Mouse (Mus musculus): ENCODE data around the gene Gpkow.
"Not testable (repeated sequence)": the region's sequence is repeated elsewhere in the genome, so short reads cannot be mapped to it uniquely, and the experiment has no call there.

Gpkow gene

DNA sequence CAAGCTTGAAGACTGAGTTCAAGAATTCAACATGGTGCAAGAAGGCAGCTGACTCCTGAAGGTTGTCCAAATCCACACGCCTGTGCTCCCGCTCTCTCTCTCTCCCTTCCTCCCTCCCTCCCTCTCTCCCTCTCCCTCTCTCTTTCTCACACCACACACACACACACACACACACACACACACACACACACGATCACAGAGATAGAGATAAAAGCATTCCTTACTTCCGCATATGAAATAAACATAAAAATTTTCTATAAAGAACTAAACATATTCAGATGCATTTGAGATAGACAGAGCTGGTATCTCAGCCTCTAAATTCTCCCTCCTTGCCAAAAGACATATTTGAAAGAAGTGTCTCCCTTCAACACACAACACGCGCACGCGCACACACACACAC, 48.5 kb downstream of the Gpkow start:
- DNase-seq (ENCODE audit: low spot score), result no peak

DNA sequence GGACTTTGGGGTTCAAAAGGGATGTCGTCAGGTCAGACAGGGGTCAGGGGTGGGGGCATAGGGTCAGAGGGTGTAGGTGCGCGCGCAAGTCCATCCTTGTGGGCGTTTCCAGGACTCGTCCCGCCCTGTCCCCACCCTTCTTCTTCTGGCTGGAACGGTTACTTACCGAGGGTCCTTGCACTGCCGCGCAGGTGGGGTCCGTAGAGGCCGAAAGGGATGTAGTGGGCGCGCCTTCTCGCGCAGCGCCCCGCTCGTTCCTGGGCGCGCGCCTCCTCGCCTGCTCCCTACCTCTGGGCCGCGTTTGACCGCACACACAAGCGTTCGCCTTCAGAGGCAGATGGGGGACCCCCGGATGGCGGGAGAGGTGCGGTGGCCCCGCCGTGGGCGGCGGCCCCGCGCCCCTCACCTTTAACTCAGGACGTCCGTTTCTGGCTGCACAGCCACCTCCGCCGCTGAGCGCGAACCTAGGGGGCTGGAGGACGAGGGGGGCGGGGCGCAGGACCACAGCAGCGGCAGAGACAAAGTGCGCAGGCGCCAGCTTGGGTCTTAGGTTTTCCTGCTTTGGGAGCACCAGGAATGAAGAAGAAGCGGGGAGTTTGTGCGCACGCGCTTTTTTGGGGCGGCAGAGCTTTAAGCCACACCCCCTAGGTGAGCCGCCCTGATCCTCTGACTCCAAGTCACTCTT, 53.6 kb downstream of the Gpkow start, which contains the start of gene Ccdc120:
Ccdc120 (minus strand) TSS at position 474 of the 685 bp plus-strand sequence.
- DNase-seq (ENCODE audit: low spot score), result peak; percentile 88

DNA sequence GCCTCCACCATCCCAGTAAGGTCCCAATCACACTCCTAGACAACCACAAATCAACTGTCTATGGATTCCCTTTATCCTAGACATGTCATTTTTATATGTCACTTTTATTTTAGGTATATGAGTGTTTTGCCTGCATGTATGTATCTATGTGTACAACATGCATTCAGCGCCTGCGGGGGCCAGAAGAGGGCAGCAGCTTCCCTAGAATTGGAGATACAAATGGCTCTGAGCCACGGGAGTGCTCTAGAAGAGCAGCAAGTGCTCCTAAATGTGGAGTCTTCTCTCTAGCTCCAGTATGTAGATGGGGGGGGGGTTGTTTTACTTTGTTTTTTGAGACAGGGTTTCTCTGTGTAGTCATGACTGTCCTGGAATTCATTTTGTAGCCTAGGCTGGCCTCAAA, 56.7 kb downstream of the Gpkow start:
- DNase-seq (ENCODE audit: low spot score), result not testable (repeated sequence)

Measured in embryo, embryonic 10.5 days (tissue).